Mouse (Mus musculus) hematopoietic stem cell, adult 5-6 weeks (primary cell): ENCODE results near the gene Txndc11. TPM values are rescaled to one million over a fixed set of nuclear protein-coding genes. Genes with fewer than 3 reads are reported as not detected.

Experiments
- ATAC-seq, 2 experiments: fragments of 125-278 bp in 1 of 2; replicated peaks in 1 of 2; 2 replicates each; pipeline ENCODE4 v1.8.0; 2016 to 2017; ENCODE audit warnings: inconsistent platforms in 2 of 2, mild to moderate bottlenecking in 2 of 2, moderate number of reproducible peaks in 2 of 2, low read depth in 1 of 2, moderate TSS enrichment in 1 of 2; ENCODE audit not compliant: low FRiP score in 2 of 2, poor library complexity in 2 of 2, severe bottlenecking in 2 of 2, insufficient read depth in 1 of 2, low TSS enrichment in 1 of 2
- total RNA-seq: library from RNA; stranded (forward); fragments of 172-1452, 232-1000 nt; gene quantifications from 2 replicates; pipeline ENCODE4 v1.2.3, GENCODE M21; 2017

Txndc11 gene
- total RNA-seq, 1 experiment from 2014 or later: 19.6 TPM

DNA sequence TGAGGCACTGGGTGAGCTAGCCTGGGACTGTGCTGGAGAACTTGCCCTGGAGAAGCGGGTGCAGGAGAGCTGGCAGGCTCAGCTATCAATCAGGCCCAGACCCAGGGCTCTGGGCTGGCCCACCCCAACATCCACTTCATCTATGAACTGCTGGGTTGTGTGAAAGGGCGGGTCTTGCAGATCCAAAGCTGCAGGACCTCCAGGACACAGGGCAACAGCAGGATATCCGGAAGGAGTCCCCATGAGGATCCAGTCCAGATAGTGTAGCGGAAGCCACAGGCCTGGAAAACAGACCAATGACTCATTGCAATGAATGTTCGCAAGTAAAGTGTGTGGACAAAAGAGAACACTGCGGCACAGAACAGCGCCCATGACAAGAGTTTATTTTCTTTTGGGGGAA, 88.0 kb downstream of the Txndc11 start:
- no peak for ATAC-seq

DNA sequence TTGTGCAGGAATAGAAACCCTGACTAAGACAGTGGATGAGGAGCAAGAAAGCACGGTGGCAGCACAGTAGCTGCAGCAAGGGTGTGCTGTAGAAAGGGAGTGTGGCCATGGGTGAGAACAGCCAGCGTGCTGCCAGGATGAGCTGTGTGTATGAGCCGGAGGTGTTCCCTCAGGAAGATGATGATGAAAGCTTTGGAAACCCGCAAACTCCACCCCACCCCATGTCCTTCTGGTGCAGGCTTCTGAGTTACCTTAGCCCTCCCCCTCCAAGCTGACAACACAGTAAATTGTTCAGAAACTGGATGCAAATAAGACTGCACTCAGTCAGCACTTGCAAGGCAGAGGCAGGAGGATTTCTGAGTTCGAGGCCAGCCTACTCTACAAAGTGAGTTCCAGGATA, 91.2 kb downstream of the Txndc11 start:
- no peak for ATAC-seq

DNA sequence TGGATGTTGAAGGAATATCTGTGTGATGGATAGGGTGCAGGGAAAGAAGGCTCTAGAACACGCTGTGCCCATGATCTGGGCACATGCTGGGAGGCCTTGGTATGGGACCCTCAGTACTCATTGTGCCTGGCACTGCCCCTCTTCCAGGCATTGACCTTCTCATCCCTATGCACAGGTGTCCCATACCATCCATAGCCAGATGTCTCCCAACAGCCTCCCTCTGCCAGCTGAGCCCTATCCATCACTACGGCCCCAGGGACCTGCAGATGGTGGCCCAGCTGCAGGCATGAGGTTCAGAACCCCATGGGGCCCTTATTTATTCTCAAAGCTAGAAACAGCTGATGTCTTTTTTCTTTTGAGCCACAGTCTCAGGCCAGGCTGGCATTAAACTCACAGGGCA, 93.8 kb downstream of the Txndc11 start:
- ATAC-seq: no peak

DNA sequence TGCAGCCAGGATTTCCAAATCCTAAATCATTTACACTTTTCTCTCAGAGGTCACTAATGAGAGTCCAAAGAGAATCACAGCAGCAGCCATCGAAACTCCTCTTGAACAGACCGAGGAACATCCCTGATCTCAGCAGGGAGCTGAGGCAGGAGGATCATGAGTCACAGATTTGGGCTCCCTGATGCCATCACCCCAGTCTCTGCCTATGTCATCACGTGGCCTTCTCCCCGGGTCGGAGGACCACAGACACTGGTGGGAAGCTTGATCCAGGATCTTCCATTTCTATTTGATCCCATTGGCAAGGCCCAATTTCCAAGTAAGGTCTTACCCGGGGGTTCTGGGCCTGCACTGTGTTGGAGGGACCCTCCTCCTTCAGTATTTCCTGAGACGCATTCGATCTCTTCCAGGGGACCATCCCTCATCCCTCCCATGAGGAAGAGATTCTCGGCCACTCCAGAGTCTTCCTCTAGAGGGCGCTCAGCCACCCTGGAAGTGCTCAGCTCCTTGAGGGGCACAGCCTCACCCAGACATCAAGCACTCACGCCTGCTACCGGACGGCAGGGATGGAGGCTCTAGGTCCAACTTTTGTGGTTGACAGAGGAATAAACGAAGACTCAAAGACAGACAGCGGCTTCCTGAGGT, 98.5 kb downstream of the Txndc11 start:
- peak; percentile 77 to 79 for ATAC-seq

DNA sequence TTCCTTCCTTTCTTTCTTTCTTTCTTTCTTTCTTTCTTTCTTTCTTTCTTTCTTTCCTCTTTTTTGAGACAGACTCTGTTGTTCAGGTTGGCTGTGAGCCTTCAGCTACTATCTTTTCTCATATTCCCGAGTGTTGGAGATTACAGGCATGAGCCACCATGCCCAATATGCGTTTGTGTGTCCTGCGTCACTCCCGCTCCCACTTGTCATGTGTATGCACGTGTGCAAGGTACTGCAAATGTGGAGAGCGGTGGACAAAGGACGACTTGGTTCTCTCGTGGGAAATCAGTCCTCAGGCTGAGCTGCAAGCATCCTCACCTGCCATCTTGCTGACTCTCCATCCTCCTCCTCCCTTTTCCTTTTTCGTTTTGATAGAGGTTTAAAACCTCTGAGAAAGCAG, 99.2 kb downstream of the Txndc11 start:
- no peak for ATAC-seq

DNA sequence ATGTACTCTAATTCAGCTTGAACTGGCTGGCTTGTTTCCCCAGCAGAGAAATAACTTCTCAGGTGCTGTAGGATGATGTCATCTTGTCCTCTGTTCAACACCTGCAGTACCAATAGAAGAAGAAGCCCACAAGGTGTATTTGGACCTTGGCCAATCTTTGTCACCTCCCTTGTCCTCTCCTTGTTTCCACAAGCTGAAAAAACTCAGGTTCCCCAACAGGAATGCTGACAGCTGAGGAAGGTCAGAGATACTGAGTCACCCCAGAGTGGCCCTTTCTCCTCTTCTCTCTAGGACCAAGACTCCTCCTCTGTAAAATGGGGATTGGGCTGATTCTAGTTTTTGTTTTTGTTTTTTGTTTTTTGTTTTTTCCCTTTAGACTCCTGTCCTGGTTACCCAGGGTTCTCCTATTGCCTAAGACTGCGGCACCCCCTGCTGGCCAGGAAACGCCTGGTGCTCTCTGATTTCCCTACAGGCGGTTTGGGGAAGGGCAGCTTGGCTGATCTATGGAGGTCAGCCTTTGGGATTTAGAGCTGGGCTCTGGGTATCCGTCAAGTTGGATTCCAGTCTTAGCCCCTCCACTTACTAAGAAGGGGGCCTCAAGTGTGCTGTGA, 100.2 kb downstream of the Txndc11 start:
- ATAC-seq: peak; percentile 73 to 90

DNA sequence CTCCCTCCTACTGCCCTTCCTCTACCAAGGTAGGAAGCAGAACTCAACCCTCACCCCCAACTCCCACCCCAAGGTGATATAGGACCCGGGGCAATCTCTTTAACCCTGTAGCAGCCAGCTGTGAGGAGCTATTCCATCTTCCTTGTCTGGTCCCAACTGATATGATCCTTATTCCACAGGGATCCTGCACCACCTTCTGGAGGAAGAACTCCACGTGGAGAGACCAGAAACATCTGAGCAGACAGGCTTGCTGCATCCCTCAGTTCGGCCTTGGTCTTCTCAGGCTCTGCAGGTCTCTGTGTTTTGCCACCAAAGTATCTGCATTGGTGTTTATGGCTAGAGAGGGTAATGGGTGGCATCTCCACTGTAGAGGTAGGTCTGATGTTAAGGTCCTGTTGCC, 103.1 kb downstream of the Txndc11 start:
- no peak for ATAC-seq

DNA sequence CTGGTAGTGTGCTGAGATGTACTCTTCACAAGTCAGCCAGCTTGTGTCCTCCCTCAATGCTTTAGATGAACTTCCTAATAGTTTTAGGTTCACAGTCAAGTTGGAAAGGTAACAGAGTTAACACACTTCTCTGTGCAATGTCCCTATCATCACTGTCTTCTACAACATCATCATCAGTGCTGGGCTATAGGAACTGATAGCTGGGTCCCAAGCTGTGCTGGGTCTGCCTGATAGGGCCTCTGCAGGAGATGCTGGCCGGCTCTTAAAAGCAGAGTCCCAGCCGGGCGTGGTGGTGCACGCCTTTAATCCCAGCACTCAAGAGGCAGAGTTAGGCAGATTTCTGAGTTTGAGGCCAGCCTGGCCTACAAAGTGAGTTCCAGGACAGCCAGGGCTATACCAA, 103.6 kb downstream of the Txndc11 start:
- no peak for ATAC-seq

DNA sequence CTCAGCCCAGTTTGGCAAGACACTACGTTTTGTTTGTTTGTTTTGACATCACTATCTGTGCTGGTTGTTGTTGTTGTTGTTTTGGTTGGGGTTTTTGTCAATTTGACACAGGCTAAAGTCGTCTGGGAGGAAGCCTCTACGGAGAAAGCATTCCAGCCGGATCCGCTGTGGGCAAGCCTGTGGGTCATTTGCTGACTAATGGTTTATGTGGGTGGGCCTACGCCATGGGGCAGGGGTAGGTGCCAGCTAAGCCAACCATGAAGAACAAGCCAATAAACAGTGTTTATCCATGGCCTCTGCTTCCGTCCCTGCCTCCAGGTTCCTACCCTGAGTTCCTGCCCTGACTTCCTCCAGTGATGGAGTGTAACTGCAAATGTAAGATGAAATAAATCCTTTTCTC, 106.2 kb downstream of the Txndc11 start:
- no peak for ATAC-seq

Other genes with a start within 250 kb of the Txndc11 start
- gene Snn, start 73.7 kb downstream of the Txndc11 start, total RNA-seq: 22.7 and 42.1 TPM in 2 replicates
- 30.8 and 36.9 TPM in 2 replicates for gene Litaf, start 68.5 kb downstream of the Txndc11 start, total RNA-seq
- gene Zc3h7a, start 41.7 kb upstream of the Txndc11 start, total RNA-seq: 253 and 425 TPM in 2 replicates
- 318 and 347 TPM in 2 replicates for gene Rsl1d1, start 68.7 kb upstream of the Txndc11 start, total RNA-seq
- gene Gspt1, start 119.7 kb upstream of the Txndc11 start, total RNA-seq: 120 and 141 TPM in 2 replicates
- 0.44 TPM in 1 of 2 replicates, not detected in the other for gene Tnfrsf17, start 179.2 kb upstream of the Txndc11 start, total RNA-seq
- 22.8 and 25.7 TPM in 2 replicates for gene Snx29, start 188.3 kb upstream of the Txndc11 start, total RNA-seq